Mouse (Mus musculus) forebrain, embryonic 14.5 days (tissue): ENCODE results near the gene Nell2. TPM values are rescaled to one million over a fixed set of nuclear protein-coding genes. Genes with fewer than 3 reads are reported as not detected.

Source experiments
- ATAC-seq: fragments of 200-750 bp; cut with Nextera tagmentation; 2 replicates; pipeline ENCODE4 v1.8.0; 2017; ENCODE audit warnings: mild to moderate bottlenecking, moderate library complexity
- DNase-seq: peaks from one replicate; pipeline ENCODE4 v3.0.0-alpha.2; 2015; ENCODE audit warnings: low spot score
- H3K27ac ChIP-seq: fragments of 300-500 bp; sonication (generic); 2 replicates; pipeline ENCODE4 v1.5.1; 2014; ENCODE audit warnings: low read depth, mild to moderate bottlenecking, control low read depth, low read length, moderate library complexity
- H3K27me3 ChIP-seq: fragments of 300-500 bp; sonication (generic); replicated peaks from 2 replicates; pipeline ENCODE4 v1.6.1; 2014; ENCODE audit warnings: low read length, control low read depth, mixed read lengths; ENCODE audit not compliant: control insufficient read depth, insufficient read depth
- H3K36me3 ChIP-seq: fragments of 300-500 bp; sonication (generic); 2 replicates; pipeline ENCODE4 v1.6.1; 2014; ENCODE audit warnings: low read length, control low read depth; ENCODE audit not compliant: control insufficient read depth, insufficient read depth
- H3K4me1 ChIP-seq: fragments of 300-500 bp; sonication (generic); 2 replicates; pipeline ENCODE4 v1.6.1; 2014; ENCODE audit warnings: antibody characterized with exemption, low read length, control low read depth; ENCODE audit not compliant: control insufficient read depth, insufficient read depth
- H3K4me2 ChIP-seq: fragments of 300-500 bp; sonication (generic); 2 replicates; pipeline ENCODE4 v1.6.1; 2014; ENCODE audit warnings: mild to moderate bottlenecking, control low read depth, low read length
- H3K4me3 ChIP-seq: fragments of 300-500 bp; sonication (generic); 2 replicates; pipeline ENCODE4 v1.5.1; 2014; ENCODE audit warnings: low read depth, low read length, control low read depth
- H3K9ac ChIP-seq: fragments of 300-500 bp; sonication (generic); 2 replicates; pipeline ENCODE4 v1.6.1; 2014; ENCODE audit warnings: mild to moderate bottlenecking, low read length, control low read depth, moderate library complexity
- H3K9me3 ChIP-seq: fragments of 300-500 bp; sonication (generic); replicated peaks from 2 replicates; pipeline ENCODE4 v1.6.1; 2016; ENCODE audit warnings: low read length, control low read depth, mixed read lengths; ENCODE audit not compliant: control insufficient read depth
- WGBS: fragments of 180-500 bp; shearing (Covaris S2); extraction: QIAGEN DNeasy Blood & Tissue Kit; methylation state at CpG from one replicate; pipeline ENCODE4 v1.1.7; 2014; 5-methylcytosine and 5-hydroxymethylcytosine counted together
- polyA plus RNA-seq: library from polyadenylated mRNA; unstranded; fragments of >200 nt; fragmentation: Nextera tagmentation; extraction: Ambion mirVana; gene quantifications from 2 replicates; pipeline ENCODE4 v1.2.1, GENCODE M21; 2014

The Nell2 gene
- polyA plus RNA-seq, 1 experiment from 2014 or later: 153 TPM

DNA sequence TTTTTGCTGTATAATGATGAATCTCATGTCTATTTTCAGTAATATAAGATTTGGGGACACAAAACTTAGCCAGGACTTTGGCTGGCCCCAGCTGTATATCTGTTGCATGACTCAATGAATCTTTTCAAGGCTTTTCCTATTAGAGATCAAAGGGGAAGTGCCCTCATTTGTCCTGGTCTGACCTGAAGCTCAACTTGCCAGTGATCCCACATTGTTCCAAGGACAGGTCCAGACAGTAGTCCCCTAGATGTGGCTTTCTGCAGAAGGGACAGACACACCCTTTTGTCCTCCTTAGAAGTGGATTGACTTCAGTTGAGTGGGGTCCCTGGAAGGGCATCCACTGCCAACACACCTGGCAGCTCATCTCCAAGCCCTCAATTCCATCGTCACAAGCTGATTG lies 173.6 kb downstream of the Nell2 start:
- 0 out of 2 replicates have a peak, but pooled peaks cover 2% of the 10 kb centered on the region for H3K9me3 ChIP-seq
- H3K9ac ChIP-seq: no peak overlapping the region
- H3K4me3 ChIP-seq: no peak overlapping the region
- H3K4me2 ChIP-seq: no peak overlapping the region
- 72% methylated on average over 1 of the region's 1 CpGs for WGBS
- H3K4me1 ChIP-seq: no peaks in the 10 kb centered on the region
- no peak overlapping the region for H3K27ac ChIP-seq
- ATAC-seq: no peak
- H3K27me3 ChIP-seq: no peaks in the 10 kb centered on the region
- no peak for DNase-seq
- no peaks in the 10 kb centered on the region for H3K36me3 ChIP-seq

DNA sequence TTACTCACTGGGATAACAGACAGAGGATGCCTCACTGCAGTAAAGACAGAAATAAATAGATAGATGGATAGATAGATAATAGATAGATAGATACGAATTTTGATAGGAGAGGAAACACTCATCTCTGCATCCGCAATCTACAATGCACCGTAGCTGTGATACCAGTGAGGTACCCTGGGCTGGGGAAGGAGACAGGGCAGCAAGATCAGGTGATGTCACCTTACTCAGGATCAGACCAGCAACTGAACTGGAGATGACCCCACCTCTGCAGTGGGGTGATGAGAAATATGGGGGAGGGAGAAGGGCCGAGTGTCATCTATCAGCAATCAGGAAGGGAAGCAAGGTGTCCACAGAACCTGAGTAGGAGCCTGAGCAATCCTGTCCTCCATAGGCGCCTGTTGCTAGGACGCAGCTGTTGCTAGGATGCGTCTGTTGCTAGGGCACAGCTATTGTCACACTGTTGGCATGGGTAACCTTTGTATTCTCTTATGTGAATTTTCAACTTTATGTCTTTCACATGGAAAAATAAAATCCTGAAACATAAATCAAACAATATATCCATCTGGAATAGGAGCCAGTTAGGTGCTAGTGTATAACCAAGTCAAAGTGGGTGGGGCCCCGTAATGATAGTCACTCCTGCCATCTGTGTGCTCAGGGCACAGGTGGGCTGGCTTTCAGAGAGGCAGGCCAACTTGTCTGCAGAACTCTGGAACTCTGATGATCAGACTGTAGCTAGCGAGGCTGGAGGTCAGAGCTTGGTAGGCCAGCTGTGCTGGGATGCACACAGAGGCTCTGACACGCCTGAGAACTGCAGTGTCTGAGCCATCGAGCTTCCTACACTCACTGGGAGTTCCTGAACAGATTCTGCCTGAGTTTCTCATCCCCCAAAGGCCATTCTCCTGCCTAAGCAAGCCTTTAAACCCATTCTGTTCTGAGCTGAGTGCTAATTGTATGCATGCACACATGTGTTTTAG lies 193.7 kb downstream of the Nell2 start:
- Histone ChIP-seq H3K27me3 (no peaks in the 10 kb centered on the region), H3K36me3 (no peaks in the 10 kb centered on the region), H3K9ac (no peak overlapping the region), H3K27ac (no peak overlapping the region; the same call in 1 of the 2 replicates), H3K4me1 (peaks cover 6% of the 10 kb centered on the region; the same call in 1 of the 2 replicates), H3K4me3 (no peak overlapping the region), H3K9me3 (no peaks in the 10 kb centered on the region), H3K4me2 (no peak overlapping the region)
- peak; percentile 54 for DNase-seq
- WGBS: 84% methylated on average over 11 of the region's 11 CpGs
- peak; percentile 46; the same call in 1 of the 2 replicates for ATAC-seq

DNA sequence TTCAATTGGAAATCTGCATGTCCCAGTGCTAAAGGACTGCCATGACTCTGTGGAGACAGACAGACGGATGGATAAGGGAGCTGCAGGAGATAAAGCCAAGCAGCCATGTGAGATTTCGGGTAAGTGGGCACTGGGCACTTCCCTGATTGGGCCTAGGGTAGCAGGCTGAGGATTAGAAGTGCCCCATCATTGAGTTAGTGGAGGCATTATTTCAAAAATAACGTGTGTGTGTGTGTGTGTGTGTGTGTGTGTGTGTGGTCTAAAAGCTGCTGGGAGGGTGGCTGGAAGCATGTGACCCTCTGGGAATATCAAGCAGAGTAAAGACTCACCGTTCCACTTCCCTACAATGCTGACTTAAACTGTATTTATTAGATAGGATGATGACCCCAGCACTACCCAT lies 195.1 kb downstream of the Nell2 start:
- Histone ChIP-seq H3K9me3 (no peaks in the 10 kb centered on the region), H3K4me1 (peaks cover 6% of the 10 kb centered on the region; the same call in 1 of the 2 replicates), H3K27me3 (no peaks in the 10 kb centered on the region), H3K9ac (no peak overlapping the region), H3K4me2 (no peak overlapping the region), H3K36me3 (no peaks in the 10 kb centered on the region), H3K27ac (no peak overlapping the region), H3K4me3 (no peak overlapping the region)
- WGBS: 76% methylated on average over 4 of the region's 4 CpGs
- DNase-seq: no peak
- ATAC-seq: no peak

DNA sequence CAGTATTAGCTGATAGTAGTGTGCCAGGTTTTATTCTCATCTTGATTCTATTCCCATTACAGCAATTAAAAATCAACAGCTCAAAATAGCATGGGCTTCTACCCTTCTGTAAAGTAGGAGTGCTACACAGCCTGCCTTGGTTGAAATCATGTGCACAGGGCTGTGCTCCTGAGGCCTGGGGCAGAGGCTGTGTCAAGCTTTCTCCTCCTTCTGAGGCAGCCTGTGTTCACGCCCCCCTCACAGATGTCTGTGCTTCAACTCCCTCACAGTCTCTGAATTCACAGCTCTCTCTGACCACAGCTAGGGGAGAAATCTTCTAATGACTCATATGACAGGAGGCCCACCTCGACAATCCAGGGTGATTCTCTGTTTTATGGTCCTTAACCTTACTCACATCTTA lies 197.4 kb downstream of the Nell2 start:
- Histone ChIP-seq H3K4me2 (no peak overlapping the region), H3K4me3 (no peak overlapping the region), H3K9ac (no peak overlapping the region), H3K9me3 (no peaks in the 10 kb centered on the region), H3K4me1 (peaks cover 6% of the 10 kb centered on the region; the same call in 1 of the 2 replicates), H3K27me3 (no peaks in the 10 kb centered on the region), H3K27ac (no peak overlapping the region), H3K36me3 (no peaks in the 10 kb centered on the region)
- WGBS: 84% methylated on average over 2 of the region's 2 CpGs
- ATAC-seq: no peak
- no peak for DNase-seq

DNA sequence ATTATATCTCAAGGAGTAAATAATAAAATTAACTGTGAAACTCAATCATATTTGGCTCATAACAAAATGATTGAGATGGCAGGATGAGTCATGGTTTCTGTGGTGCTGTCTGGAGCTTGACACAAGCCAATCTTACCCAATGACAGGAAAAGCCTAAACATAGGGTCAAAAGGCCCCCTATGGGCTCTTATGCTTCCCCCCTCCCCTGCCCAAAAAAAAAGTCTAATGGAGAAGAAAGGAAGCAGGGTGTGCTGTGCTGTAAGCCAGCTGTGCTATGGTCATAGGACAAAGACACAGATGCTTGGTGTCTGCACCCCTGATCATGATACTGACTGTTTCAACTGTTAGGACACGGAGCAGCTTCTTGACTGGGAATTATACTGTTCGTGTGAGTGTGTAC lies 205.6 kb downstream of the Nell2 start:
- Histone ChIP-seq H3K9ac (no peak overlapping the region), H3K4me3 (no peak overlapping the region), H3K36me3 (no peaks in the 10 kb centered on the region), H3K9me3 (no peaks in the 10 kb centered on the region), H3K27me3 (no peaks in the 10 kb centered on the region), H3K4me2 (no peak overlapping the region), H3K4me1 (no peaks in the 10 kb centered on the region), H3K27ac (no peak overlapping the region)
- ATAC-seq (no peak), DNase-seq (no peak)
- WGBS: 96% methylated on average over 2 of the region's 2 CpGs

DNA sequence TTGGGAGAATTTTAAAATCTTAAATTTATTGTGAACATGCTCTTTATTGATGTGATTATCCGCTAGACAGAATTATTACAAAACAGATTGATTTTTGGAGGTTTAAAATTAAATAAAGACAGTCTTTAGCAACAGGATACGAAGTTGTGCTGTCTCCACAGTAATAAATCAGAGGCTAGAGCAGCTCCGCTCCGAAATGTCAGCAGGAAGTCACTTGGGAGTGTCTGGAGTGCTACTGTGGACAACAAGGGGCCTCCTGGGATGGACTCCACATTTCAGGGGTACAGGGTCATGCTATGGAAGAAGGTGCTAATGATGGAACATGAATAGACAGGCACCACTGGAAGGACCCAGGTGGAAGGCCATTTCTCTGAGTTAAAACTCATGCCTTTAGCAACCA lies 211.7 kb downstream of the Nell2 start:
- H3K36me3 ChIP-seq: no peaks in the 10 kb centered on the region
- H3K9ac ChIP-seq: no peak overlapping the region
- H3K27ac ChIP-seq: no peak overlapping the region
- ATAC-seq (no peak), DNase-seq (no peak)
- no peak overlapping the region for H3K4me2 ChIP-seq
- 83% methylated on average over 4 of the region's 4 CpGs for WGBS
- peaks cover 24% of the 10 kb centered on the region for H3K4me1 ChIP-seq
- H3K9me3 ChIP-seq: no peaks in the 10 kb centered on the region
- no peaks in the 10 kb centered on the region for H3K27me3 ChIP-seq
- H3K4me3 ChIP-seq: no peak overlapping the region

DNA sequence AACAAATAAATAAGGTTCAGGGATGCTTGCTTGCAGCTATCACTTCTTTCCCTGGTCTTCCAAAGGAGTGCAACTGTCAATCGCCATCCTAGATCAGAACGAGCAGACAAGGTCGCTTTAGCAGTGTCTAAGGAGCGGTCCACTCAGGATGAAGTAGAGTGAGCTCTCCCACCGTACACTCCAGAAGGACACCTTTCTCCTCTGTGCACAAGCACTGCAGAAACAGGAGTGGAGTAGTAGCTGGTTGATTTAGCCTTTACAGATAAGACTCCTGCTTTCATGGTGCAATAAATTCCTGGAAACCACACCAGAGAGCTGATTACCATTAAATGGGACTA lies 213.6 kb downstream of the Nell2 start:
- Histone ChIP-seq H3K36me3 (no peaks in the 10 kb centered on the region), H3K9me3 (no peaks in the 10 kb centered on the region), H3K4me1 (peaks cover 24% of the 10 kb centered on the region), H3K27ac (no peak overlapping the region), H3K9ac (no peak overlapping the region), H3K4me2 (no peak overlapping the region), H3K27me3 (no peaks in the 10 kb centered on the region), H3K4me3 (no peak overlapping the region)
- DNase-seq (no peak), ATAC-seq (no peak)
- WGBS: 96% methylated on average over 5 of the region's 5 CpGs

DNA sequence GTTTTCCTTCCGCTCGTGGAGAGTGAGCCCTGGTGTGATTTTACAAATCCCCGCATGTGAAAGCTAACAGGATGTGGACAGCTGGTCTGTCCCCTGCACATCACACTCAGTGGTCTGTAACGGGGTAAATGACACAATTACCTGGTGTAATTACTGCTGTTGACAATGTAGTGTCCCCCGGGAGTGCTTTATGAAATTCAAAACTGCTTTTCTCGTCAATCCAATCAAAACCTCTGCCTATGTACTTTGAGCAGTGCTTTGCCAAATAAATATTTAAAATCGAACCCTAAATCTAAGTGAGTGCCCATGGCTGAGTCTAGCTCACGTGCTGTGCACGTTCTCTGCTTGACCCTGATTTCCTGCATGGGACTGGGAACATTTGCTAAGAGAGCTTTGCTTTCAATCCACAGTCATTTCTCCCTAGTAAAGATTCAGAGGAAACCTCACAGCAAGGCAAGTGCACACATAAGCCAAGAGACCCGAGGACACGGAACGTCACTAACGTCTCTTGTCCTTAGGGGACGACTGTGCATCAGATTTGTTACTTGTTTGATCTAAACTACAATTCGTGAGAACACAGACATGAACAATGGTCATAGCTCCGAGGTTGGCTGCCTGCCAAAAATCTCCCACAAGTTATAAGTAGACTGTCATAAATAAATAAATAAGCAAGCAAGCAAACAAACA lies 214.1 kb downstream of the Nell2 start:
- H3K9me3 ChIP-seq: no peaks in the 10 kb centered on the region
- no peak overlapping the region; the same call in 1 of the 2 replicates for H3K27ac ChIP-seq
- H3K4me2 ChIP-seq: no peak overlapping the region
- DNase-seq (peak; percentile 51), ATAC-seq (peak; percentile 58; the same call in 1 of the 2 replicates)
- H3K27me3 ChIP-seq: no peaks in the 10 kb centered on the region
- H3K36me3 ChIP-seq: no peaks in the 10 kb centered on the region
- H3K9ac ChIP-seq: no peak overlapping the region
- peaks cover 24% of the 10 kb centered on the region for H3K4me1 ChIP-seq
- WGBS: 34% methylated on average over 16 of the region's 16 CpGs
- H3K4me3 ChIP-seq: no peak overlapping the region

DNA sequence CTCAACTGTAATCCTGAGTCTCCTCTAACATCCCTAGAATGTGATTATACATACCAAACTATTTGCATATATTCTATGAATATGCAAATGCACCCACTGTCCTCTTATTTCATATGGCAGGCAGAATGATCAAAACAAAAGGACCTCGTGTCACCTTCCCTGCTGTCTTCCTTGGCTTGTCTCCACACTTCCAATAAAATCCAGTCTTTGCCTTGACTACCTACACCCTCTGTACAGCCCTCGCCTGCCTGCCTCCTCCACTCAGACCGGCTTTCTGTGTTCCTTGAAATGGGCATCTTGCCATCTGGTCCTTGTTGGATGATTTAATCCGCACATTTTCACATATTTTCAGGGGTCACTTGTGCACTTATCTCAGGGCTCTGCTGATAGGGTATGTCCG lies 215.1 kb downstream of the Nell2 start:
- peak; percentile 95 for ATAC-seq
- Histone ChIP-seq H3K9me3 (no peaks in the 10 kb centered on the region), H3K27ac (no peak overlapping the region), H3K4me1 (peaks cover 24% of the 10 kb centered on the region), H3K4me3 (no peak overlapping the region), H3K27me3 (no peaks in the 10 kb centered on the region), H3K9ac (no peak overlapping the region), H3K4me2 (no peak overlapping the region), H3K36me3 (no peaks in the 10 kb centered on the region)
- WGBS: 29% methylated on average over 5 of the region's 5 CpGs
- peak; percentile 75 for DNase-seq
